Mouse (Mus musculus): ENCODE measurements around the gene Prr9.
A peak's percentile ranks its signal among the peaks of the same experiment; 100 is the strongest.

Prr9 gene

GRCm38 (mm10) chr3:92111526-92111925 lies 12.2 kb downstream of the Prr9 start:
- Histone ChIP-seq H3K36me3 (ENCODE audit: insufficient read depth, low read length) (no peaks in the 10 kb centered on the region), H3K4me1 (replicated peaks; ENCODE audit: low read depth, low read length) (peaks cover 2% of the 10 kb centered on the region; the same call in 1 of the 2 replicates), H3K27me3 (ENCODE audit: insufficient read depth, low read length) (no peaks in the 10 kb centered on the region), H3K4me3 (replicated peaks; ENCODE audit: low read length) (no peak overlapping the region), H3K9me3 (ENCODE audit: low read length) (no peaks in the 10 kb centered on the region)
- TF ChIP-seq POU5F1 (IDR thresholded peaks at IDR 0.05; ENCODE audit: borderline replicate concordance, low read length): no peak

- no peaks in the 10 kb centered on the region for H3K27me3 ChIP-seq (ENCODE audit: insufficient read depth, low read length)
- H3K4me3 ChIP-seq (replicated peaks; ENCODE audit: low read length): no peak overlapping the region
- no peaks in the 10 kb centered on the region for H3K36me3 ChIP-seq (ENCODE audit: insufficient read depth, low read length)
- H3K4me1 ChIP-seq (replicated peaks; ENCODE audit: low read depth, low read length): peaks cover 2% of the 10 kb centered on the region; the same call in 1 of the 2 replicates
- no peak for TF ChIP-seq NANOG (IDR thresholded peaks at IDR 0.05; ENCODE audit: borderline replicate concordance, low read length)
- no peak for TF ChIP-seq POU5F1 (IDR thresholded peaks at IDR 0.05; ENCODE audit: borderline replicate concordance, low read length)
- TF ChIP-seq CTCF (conservative IDR thresholded peaks at IDR 0.05; ENCODE audit: low read length): no peak
- no peaks in the 10 kb centered on the region for H3K9me3 ChIP-seq (ENCODE audit: low read length)
Measured at GRCm38 (mm10) chr3:92110790-92111189, 13.0 kb downstream of the Prr9 start.

- no peaks in the 10 kb centered on the region for H3K27me3 ChIP-seq (ENCODE audit: insufficient read depth, low read length)
- no peak for TF ChIP-seq NANOG (IDR thresholded peaks at IDR 0.05; ENCODE audit: borderline replicate concordance, low read length)
- no peak for TF ChIP-seq POU5F1 (IDR thresholded peaks at IDR 0.05; ENCODE audit: borderline replicate concordance, low read length)
- TF ChIP-seq CTCF (conservative IDR thresholded peaks at IDR 0.05; ENCODE audit: low read length): no peak
- H3K36me3 ChIP-seq (ENCODE audit: insufficient read depth, low read length): no peaks in the 10 kb centered on the region
- H3K9me3 ChIP-seq (ENCODE audit: low read length): no peaks in the 10 kb centered on the region
- H3K4me1 ChIP-seq (replicated peaks; ENCODE audit: low read depth, low read length): peaks cover 2% of the 10 kb centered on the region; the same call in 1 of the 2 replicates
- no peak overlapping the region for H3K4me3 ChIP-seq (replicated peaks; ENCODE audit: low read length)
Measured at GRCm38 (mm10) chr3:92106582-92106981, 17.2 kb downstream of the Prr9 start.

GRCm38 (mm10) chr3:92083042-92083441 lies 40.7 kb downstream of the Prr9 start, which contains the start of gene Lor:
Lor (minus strand) TSS chr3:92083142.
- peak within 1 kb of the TSS; percentile 83 for H3K4me3 ChIP-seq (replicated peaks; ENCODE audit: low read length)
- no peaks in the 10 kb centered on the region for H3K36me3 ChIP-seq (ENCODE audit: insufficient read depth, low read length)
- no peak for TF ChIP-seq CTCF (conservative IDR thresholded peaks at IDR 0.05; ENCODE audit: low read length)
- TF ChIP-seq POU5F1 (IDR thresholded peaks at IDR 0.05; ENCODE audit: borderline replicate concordance, low read length): no peak
- no peak for TF ChIP-seq NANOG (IDR thresholded peaks at IDR 0.05; ENCODE audit: borderline replicate concordance, low read length)
- H3K4me1 ChIP-seq (replicated peaks; ENCODE audit: low read depth, low read length): peaks cover 13% of the 10 kb centered on the region
- peaks cover 5% of the 10 kb centered on the region; the same call in 1 of the 2 replicates for H3K9me3 ChIP-seq (ENCODE audit: low read length)
- peaks cover 49% of the 10 kb centered on the region for H3K27me3 ChIP-seq (ENCODE audit: insufficient read depth, low read length)

- H3K4me3 ChIP-seq (replicated peaks; ENCODE audit: low read length): peak overlapping the region; percentile 83
- peaks cover 53% of the 10 kb centered on the region for H3K27me3 ChIP-seq (ENCODE audit: insufficient read depth, low read length)
- peaks cover 5% of the 10 kb centered on the region; the same call in 1 of the 2 replicates for H3K9me3 ChIP-seq (ENCODE audit: low read length)
- H3K36me3 ChIP-seq (ENCODE audit: insufficient read depth, low read length): no peaks in the 10 kb centered on the region
- peaks cover 13% of the 10 kb centered on the region for H3K4me1 ChIP-seq (replicated peaks; ENCODE audit: low read depth, low read length)
- no peak for TF ChIP-seq NANOG (IDR thresholded peaks at IDR 0.05; ENCODE audit: borderline replicate concordance, low read length)
- TF ChIP-seq POU5F1 (IDR thresholded peaks at IDR 0.05; ENCODE audit: borderline replicate concordance, low read length): no peak
- no peak for TF ChIP-seq CTCF (conservative IDR thresholded peaks at IDR 0.05; ENCODE audit: low read length)
Measured at GRCm38 (mm10) chr3:92081285-92081931, 42.3 kb downstream of the Prr9 start.

- TF ChIP-seq CTCF (conservative IDR thresholded peaks at IDR 0.05; ENCODE audit: low read length): no peak
- no peak for TF ChIP-seq NANOG (IDR thresholded peaks at IDR 0.05; ENCODE audit: borderline replicate concordance, low read length)
- no peak for TF ChIP-seq POU5F1 (IDR thresholded peaks at IDR 0.05; ENCODE audit: borderline replicate concordance, low read length)
- H3K27me3 ChIP-seq (ENCODE audit: insufficient read depth, low read length): peaks cover 56% of the 10 kb centered on the region
- H3K36me3 ChIP-seq (ENCODE audit: insufficient read depth, low read length): no peaks in the 10 kb centered on the region
- H3K4me1 ChIP-seq (replicated peaks; ENCODE audit: low read depth, low read length): peaks cover 13% of the 10 kb centered on the region
- peak overlapping the region; percentile 83 for H3K4me3 ChIP-seq (replicated peaks; ENCODE audit: low read length)
- peaks cover 5% of the 10 kb centered on the region; the same call in 1 of the 2 replicates for H3K9me3 ChIP-seq (ENCODE audit: low read length)
Measured at GRCm38 (mm10) chr3:92080462-92081284, 43.1 kb downstream of the Prr9 start.
